Mouse (Mus musculus): ENCODE results near the gene Gpatch3.

The Gpatch3 gene

DNA sequence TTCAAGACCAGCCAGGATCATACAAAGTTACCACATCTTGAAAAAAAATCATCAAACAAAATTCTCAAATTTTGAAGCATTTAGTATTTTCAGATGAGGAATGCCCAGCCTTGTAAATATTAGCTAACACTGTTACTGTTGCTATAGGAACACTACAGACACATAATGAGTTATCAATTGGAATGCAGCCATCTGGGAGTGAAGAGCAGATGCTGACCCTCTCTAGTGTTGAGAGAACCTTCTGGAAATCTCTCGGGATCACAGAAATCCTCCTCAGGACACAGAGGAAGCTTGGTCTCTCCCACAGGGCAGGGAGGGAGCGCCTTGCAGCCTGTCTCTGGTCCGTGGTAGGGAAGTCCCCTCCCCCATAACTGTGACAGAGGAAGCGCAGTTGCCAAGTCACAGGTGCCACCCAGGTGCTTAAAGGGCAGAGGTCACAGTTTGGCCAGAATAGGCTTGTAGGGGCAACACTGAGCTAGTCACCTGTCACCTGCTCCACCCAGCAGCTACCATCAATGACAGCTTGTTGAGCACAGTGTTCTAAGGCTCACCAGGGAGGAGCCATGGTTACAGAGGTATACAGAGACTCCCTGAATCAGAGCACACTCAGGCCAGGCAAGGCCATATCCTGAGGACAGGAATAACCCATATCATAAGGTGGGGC lies 45.1 kb downstream of the Gpatch3 start:
- in situ Hi-C loops (cut with MboI, MseI) = no loop called here

DNA sequence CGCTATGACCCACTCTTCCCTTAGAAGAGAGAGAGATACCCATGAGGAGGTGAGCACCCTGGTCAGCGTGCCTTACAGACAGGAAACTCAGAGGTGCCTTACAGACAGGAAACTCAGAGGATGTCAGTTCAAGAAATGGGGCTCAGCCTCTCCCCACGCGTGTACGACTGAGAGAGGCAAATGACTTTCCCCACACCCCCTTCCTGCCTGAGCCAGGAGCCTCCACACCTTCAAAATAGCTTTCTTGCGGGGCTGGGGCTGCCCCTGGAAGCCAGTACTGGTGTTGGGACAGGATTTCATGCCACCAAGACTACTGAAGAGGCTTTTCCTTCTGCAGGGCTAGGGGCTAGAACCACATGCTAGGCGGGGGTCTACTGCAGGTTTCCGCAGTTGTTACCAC lies 46.1 kb downstream of the Gpatch3 start:
- in situ Hi-C loops (cut with MboI, MseI) = no loop called here

DNA sequence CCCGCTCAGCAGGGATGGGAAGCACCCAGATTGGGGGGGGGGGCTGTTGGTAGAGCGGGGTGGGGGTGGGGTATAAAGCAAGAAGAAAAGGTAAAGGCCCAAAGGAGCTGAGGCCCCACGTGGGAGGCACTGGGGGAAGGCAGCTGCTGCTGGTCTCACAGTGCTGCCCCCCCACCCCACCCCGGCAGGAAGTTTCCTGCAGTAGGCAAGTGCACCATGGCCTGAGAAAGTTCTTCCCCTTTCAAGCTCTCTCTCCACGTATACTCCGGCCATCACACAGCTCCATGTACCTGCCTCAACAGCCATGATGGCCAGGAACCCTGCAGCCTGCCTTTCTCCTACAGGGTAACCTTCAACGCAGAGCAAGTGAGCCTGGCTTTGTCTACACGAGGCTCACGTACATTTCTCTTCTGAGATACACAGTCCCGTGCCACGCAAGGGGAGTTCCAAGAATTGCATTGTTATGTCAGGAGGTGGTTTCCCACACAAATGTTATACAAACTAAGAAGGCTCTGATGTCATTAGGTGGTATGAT lies 47.7 kb downstream of the Gpatch3 start:
- in situ Hi-C loops (cut with MboI, MseI) = no loop called here

DNA sequence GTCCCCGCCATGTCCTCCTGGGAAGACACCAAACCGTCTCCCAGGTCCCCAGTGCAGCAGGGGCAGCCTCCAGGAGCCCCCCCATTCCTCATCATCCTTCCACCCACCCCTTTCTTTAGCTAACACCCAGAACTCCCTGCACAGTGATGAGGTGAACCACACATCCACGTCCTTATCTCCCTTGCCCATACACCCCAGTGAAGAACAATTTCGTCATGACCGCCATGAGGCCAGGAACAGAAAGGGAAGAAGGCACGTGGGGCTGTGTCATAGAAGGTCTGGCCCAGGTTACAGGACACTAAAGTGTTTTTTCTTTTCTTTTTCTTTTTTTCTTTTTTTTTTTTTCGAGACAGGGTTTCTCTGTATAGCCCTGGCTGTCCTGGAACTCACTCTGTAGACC lies 50.3 kb downstream of the Gpatch3 start:
- in situ Hi-C loops (cut with MboI, MseI) = no loop called here

DNA sequence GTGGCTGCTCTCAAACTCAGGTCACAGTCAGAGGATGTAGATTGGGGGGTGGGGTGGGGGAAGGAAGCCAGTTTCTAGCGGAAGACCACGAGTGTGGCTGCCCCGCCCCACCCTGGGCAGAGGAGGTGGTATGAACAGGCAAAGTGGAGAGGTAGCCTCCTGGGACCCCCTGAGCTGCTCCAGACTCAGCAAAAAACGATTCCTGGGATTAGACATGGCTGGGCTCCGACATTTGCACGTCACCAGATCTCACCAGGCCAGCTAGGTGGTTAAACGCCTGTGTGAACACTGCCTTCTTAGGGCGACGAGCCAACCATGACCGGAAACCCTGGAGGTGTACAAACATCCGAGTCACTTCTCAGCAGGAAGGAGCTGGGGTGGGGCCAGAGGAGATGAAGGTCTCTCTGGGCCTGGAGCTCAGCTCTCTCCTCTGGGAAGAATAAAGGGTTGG lies 51.1 kb downstream of the Gpatch3 start:
- in situ Hi-C loops (cut with MboI, MseI) = no loop called here

DNA sequence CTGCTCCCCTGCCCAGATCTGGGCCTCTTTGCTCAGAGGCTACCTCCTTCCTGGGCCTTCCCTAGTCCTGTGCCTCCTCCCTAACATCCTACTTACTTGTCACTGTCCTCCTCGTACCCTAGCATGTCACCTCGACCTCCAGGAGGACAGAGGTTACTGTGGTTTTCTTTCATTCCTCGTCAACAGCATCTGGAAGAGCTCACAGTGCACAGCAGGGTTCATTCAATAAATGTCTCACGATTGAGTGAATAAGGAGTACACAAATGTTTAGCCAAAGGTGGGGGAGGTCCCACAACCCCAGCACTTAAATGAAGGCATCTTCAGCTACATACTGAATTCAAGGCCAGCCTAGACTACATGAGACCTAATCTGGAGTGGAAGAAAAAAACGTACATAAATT lies 51.7 kb downstream of the Gpatch3 start:
- in situ Hi-C loops (cut with MboI, MseI) = no loop called here

DNA sequence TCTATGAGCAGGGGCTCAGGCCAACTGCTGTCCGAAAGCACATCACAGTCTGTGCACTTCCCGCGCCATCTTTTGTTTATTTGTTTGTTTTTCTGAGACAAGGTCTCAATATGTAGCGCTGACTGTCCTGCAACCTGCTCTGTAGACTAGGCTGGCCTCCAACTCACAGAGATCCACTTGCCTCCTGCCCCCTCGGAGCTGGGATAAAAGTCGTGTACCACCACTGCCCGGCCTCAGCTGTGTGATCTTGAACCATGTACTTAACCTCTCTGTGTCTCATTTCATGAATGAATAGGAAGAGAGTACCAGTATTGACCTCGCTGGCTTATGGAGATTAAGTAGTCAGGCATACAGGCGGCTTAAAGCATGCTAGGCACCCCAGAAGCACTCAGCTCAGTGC lies 52.1 kb downstream of the Gpatch3 start:
- in situ Hi-C loops (cut with MboI, MseI) = no loop called here

DNA sequence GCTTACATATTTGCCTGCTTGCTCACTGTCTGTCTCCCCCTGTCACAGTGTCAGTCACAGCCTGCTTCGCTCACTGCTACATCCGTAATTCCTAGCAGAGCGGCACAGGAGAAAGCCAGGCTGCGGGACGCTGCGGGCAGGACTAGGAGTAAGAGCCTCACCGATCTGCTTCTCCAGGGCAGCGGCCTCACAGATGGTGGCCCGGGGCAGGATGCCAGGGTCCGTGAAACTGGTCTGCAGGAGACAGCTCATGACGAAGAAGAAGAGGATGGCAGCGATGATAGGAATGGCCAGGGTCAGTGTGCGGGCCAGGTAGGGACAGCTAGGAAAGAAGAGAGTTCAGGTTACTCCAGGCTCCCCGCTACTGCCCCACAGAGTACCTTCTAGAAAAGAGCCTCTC lies 52.5 kb downstream of the Gpatch3 start:
- in situ Hi-C loops (cut with MboI, MseI) = no loop called here

DNA sequence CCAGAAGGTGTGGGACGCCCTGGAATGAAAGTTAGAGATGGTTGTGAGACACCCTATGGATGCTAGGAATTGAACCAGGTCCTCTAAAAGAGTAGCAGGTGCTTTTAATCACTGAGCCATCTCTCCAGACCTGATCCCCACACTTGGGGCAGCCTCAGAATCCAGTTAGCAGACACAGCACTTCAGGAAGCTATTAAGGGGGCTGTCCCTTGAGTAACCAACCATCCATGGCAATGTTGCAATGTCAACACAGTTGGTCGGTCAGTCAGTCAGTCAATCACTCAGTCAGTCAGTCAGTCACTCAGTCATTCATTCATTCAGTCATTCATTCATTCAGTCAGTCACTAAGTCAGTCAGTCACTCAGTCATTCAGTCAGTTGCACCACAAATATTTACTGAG lies 54.0 kb downstream of the Gpatch3 start:
- in situ Hi-C loops (cut with MboI, MseI) = no loop called here

DNA sequence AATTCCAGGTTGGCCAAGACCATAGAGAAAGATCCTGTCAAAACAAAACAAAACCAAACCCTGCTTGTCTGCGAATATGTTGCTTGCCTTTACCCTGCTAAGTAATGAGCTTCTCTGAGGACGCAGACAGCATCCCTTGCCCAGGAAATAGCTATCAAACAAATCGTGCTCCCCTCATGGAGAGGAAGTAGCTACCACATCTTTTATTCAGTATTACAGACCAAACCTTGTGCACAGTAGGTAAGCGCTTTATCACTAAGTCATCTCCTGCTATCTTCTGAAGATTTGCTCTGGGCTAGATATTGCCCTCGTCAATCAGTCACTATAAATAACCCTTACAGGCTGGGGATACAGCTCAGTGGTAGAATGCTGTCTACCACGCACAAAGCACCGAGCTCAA lies 54.6 kb downstream of the Gpatch3 start:
- in situ Hi-C loops (cut with MboI, MseI) = no loop called here

DNA sequence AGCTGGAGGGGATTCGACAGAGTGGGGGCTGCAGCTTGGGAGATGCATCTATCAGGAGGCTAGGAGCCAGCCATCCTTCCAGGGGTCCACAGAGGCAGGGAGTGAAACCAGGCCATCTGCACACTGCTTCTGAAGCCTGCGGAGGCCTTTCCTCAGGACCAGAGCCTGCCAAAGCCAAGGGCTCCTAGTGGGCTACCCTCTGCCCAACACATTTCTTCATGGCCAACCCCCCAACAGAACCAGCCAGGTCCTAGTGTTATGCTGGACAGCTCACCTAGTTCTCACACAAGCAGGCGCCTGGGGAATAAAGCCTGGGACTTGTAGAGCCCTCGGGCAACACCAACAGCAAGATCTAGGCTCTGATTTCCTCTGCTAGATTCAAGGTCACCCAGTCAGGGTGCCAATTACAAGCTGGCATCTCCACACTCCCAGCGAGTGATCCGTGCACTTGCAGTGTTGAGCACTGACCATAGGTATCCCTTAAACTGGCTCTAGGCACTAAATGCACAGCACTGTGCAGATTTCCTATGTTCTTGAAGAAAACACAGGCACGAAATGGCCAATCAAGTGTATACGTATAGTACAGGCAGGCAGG lies 55.9 kb downstream of the Gpatch3 start:
- in situ Hi-C loops (cut with MboI, MseI) = no loop called here

DNA sequence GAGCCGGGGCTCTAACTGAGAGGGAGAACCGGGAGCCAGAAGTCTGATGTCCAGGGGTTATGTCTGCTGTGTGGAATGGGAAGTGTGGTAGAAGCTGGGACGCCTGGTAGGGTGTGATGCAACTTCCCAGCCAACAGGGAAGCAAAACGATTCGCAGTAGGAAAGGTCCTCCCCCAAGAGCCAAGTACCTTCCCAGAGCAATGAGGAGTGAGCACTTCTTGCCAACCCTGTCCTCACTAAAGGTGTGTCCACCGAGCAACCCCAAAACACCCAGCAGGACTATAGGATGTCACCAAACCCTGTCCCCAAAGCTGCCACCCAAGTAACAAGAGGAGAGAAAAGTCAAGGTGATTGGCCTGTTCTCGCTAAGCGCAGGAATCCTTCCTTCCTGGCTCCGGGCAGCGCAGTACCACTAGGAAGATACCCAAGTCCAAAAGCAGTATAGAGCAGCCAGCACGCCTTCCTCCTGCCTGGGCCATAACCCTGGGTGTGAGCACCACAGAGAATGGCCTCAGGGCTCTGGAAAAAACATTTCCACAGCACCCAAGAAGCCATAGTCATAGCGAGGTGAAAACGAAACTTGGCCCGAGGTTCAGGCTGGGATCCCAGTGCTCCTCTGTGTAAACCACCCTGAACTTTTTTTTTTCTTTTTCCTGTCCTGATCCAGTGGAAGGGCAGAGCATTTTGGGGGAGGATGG lies 56.7 kb downstream of the Gpatch3 start:
- in situ Hi-C loops (cut with MboI, MseI) = no loop called here

DNA sequence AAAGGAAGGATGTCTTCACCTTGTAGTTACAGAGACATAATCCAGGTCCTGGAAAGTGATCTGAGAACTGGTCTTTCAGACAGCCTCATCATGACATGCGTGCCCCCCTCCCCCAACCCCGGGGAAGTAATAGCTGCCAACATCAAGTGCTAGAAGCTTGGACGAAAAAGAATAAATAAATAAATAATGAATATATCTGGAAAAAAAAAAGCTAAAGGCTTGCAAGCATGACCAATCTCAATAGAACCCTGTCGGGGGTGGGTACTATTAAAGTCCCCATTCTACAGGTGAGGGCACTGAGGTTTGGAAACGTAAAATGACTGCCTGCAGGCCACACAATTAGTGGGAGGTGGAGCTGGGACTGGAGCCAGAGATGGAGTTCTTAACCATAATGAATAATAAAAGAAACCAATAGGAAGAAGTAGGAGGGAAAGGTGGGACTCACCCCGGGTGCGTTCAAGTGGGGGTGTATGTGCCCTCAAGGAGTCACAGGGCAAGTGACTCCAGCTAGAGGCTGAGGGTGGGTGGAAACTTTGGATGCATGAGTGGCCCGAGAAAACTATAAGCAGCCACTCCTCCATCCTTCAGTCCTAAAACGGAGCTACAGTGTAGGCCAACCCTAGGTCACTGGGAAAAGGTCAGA lies 57.3 kb downstream of the Gpatch3 start:
- in situ Hi-C loops (cut with MboI, MseI) = no loop called here

DNA sequence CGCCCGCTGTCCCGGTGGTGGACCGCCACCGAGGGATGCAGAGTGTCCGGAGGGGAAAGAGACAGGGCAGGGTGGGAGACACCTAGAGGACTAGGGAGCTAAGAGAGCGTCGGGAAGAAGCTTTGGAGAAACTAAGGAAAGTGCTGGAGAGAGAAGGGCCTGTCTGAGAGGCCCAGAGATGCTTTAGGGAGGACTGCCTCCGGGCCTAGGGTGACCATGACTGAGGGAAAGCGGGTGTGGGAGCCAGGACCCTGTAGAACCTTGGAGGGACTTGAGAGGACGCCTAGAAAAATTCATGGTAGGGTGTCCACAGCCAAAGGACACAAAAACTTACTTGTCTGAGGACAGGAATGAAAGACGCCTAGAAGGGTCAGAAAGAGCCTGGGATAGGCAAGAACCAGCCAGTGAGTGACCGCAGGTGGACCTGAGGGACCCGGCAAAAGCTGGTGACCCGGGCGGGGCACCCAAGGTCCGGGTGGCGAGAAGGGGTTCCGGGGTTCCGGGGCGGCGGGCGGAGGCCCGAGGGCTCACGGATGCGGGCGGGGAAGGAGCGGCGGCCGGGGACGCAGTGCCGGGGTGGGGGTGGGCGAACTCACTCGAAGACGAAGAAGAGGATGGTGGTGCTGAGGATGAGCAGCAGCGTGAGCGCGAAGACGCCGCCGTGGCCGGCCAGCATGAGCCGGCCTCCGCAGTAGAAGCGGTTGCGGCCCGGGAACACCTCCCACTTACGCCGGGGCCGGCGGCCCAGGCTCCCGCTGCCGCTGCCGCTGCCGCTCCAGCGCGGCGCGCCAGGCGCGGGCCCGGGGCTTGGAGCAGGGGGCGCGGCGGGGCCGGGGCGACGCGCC lies 58.2 kb downstream of the Gpatch3 start:
- in situ Hi-C loops (cut with MboI, MseI) = no loop called here

DNA sequence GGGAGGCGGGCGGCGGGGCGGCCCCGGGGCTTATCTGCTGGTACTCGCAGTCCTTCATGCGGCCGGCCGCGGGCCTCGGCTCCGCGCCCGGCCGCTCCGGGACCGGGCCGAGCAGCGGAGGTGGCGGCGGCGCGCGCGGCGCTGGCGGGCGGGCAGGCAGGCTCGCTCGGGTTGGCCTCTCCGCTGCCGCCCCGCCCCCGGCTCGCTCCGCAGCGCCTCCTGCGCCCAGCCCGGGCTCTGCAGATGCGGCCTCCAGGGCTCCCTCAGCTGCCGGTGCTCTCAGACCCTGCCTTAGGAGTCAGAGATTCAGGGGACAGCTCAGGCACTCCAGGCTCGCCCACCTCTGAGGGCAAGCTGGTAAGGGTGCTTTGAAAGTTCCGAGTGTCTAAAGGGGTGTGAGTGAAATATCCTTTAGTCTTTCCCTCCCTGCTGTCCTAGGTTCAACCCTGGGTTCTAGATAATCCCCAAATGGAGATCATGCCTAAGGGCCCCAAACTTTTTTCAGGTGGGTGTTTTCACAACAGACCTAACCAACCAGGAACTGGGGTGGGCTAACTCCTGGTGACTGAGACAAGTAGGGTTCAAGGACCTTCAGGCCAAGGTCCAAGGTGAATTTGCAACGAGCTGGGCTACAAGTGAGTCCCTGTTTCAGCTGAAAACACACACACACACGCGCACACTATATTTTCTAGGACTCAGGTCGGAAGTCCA lies 58.9 kb downstream of the Gpatch3 start:
- in situ Hi-C loops (cut with MboI, MseI) = no loop called here
